Mouse (Mus musculus): ENCODE measurements around the gene Slc16a12. TPM values are rescaled to one million over a fixed set of nuclear protein-coding genes. Genes with fewer than 3 reads are reported as not detected.

The Slc16a12 gene
- polyA plus RNA-seq, 1 experiment from 2014 or later, result 11.2 TPM

GRCm38 (mm10) chr19:34633484-34633883, 113.6 kb downstream of the Slc16a12 start:
- Histone ChIP-seq H3K36me3 (no peaks in the 10 kb centered on the region), H3K9me3 (replicated peaks) (no peaks in the 10 kb centered on the region), H3K27ac (no peak overlapping the region), H3K27me3 (no peaks in the 10 kb centered on the region), H3K9ac (no peak overlapping the region), H3K4me3 (no peak overlapping the region), H3K4me1 (replicated peaks) (no peaks in the 10 kb centered on the region), H3K4me2 (no peak overlapping the region)
- WGBS, result 51% methylated on average over 2 of the region's 2 CpGs
- ATAC-seq (replicated peaks; ENCODE audit: insufficient number of reproducible peaks, insufficient read depth, low FRiP score, low read depth), result no peak

DNA sequence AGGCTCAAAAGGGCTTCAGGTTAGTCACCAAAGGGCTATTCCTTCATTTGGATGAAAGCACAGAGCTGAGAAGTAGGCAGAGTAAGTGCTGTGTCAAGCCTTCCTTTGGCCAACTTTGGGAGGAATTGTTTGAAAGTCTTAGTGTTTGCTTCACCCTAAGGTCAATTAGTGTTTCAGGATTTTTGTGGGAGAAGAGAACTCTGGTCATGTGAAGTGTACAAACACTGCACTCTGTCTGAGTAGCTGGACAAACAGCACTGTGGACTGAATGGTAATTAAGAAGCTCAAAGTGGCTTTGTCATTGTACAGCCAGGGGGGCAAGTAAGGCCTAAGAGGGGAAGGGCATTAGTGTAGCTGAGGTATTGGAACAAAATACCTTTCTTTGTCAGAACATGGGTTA, 115.6 kb downstream of the Slc16a12 start:
- Histone ChIP-seq H3K4me3 (no peak overlapping the region), H3K27me3 (no peaks in the 10 kb centered on the region), H3K4me1 (replicated peaks) (no peaks in the 10 kb centered on the region), H3K9me3 (replicated peaks) (no peaks in the 10 kb centered on the region), H3K9ac (no peak overlapping the region), H3K36me3 (no peaks in the 10 kb centered on the region), H3K4me2 (no peak overlapping the region), H3K27ac (no peak overlapping the region)
- no peak for ATAC-seq (replicated peaks; ENCODE audit: insufficient number of reproducible peaks, insufficient read depth, low FRiP score, low read depth)

GRCm38 (mm10) chr19:34627496-34627895, 119.6 kb downstream of the Slc16a12 start:
- no peaks in the 10 kb centered on the region for H3K9me3 ChIP-seq (replicated peaks)
- no peak overlapping the region for H3K9ac ChIP-seq
- no peaks in the 10 kb centered on the region for H3K27me3 ChIP-seq
- H3K4me3 ChIP-seq, result no peak overlapping the region
- WGBS, result 65% methylated on average over 2 of the region's 2 CpGs
- no peaks in the 10 kb centered on the region for H3K4me1 ChIP-seq (replicated peaks)
- no peak overlapping the region for H3K4me2 ChIP-seq
- ATAC-seq (replicated peaks; ENCODE audit: insufficient number of reproducible peaks, insufficient read depth, low FRiP score, low read depth), result no peak
- no peaks in the 10 kb centered on the region for H3K36me3 ChIP-seq
- no peak overlapping the region for H3K27ac ChIP-seq

DNA sequence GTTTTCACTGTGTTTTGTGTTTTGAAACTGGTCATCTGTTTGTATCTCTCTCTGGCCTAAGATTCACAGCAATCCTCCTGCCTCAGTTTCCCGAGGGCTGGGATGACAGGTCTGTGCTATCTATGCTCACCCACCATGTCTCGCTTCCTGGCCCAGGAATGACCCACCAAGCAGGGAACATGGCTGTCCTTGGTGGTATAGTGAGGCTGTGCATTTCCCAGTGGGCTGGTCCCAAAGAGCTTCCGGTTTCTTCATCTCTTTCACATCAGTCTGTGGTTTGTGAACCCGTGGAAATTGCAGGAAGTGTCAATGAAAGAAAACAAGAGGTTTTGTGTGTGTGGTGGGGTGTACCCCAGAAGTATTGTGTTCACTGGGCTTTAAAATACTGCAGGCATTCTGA, 122.4 kb downstream of the Slc16a12 start:
- Histone ChIP-seq H3K9me3 (replicated peaks) (no peaks in the 10 kb centered on the region), H3K27ac (no peak overlapping the region), H3K4me3 (no peak overlapping the region), H3K9ac (no peak overlapping the region), H3K36me3 (no peaks in the 10 kb centered on the region), H3K4me1 (replicated peaks) (no peaks in the 10 kb centered on the region), H3K27me3 (no peaks in the 10 kb centered on the region), H3K4me2 (no peak overlapping the region)
- 71% methylated on average over 4 of the region's 4 CpGs for WGBS
- no peak for ATAC-seq (replicated peaks; ENCODE audit: insufficient number of reproducible peaks, insufficient read depth, low FRiP score, low read depth)

DNA sequence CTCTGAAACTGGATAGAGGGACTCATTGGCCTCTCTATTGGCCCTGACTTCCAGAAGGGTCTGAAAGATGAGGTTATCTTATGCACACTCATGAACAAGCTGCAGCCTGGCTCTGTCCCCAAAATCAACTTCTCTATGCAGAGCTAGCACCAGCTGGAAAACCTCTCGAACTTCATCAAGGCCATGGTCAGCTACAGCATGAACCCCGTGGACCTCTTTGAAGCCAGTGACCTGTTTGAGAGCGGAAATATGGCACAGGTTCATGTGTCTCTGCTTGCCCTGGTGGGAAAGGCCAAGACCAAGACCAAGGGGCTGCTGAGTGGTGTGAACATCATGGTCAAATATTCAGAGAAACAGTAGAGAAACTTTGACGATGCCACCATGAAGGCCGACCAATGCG, 123.3 kb downstream of the Slc16a12 start:
- no peak overlapping the region for H3K4me2 ChIP-seq
- H3K36me3 ChIP-seq, result no peaks in the 10 kb centered on the region
- H3K27me3 ChIP-seq, result no peaks in the 10 kb centered on the region
- no peaks in the 10 kb centered on the region for H3K9me3 ChIP-seq (replicated peaks)
- ATAC-seq (replicated peaks; ENCODE audit: insufficient number of reproducible peaks, insufficient read depth, low FRiP score, low read depth), result no peak
- H3K9ac ChIP-seq, result no peak overlapping the region
- H3K4me1 ChIP-seq (replicated peaks), result no peaks in the 10 kb centered on the region
- H3K4me3 ChIP-seq, result no peak overlapping the region
- no peak overlapping the region for H3K27ac ChIP-seq
- WGBS, result 87% methylated on average over 6 of the region's 6 CpGs

GRCm38 (mm10) chr19:34620871-34621270, 126.2 kb downstream of the Slc16a12 start:
- WGBS, result 88% methylated on average over 5 of the region's 5 CpGs
- Histone ChIP-seq H3K4me2 (no peak overlapping the region), H3K9me3 (replicated peaks) (no peaks in the 10 kb centered on the region), H3K27ac (no peak overlapping the region), H3K36me3 (no peaks in the 10 kb centered on the region), H3K27me3 (no peaks in the 10 kb centered on the region), H3K4me3 (no peak overlapping the region), H3K9ac (no peak overlapping the region), H3K4me1 (replicated peaks) (no peaks in the 10 kb centered on the region)
- no peak for ATAC-seq (replicated peaks; ENCODE audit: insufficient number of reproducible peaks, insufficient read depth, low FRiP score, low read depth)

Small RNA genes lying within 50 kb of the gene (microRNA-seq; reads per million reads assigned to microRNA genes)
- not detected for gene Gm27476

Other genes starting within 250 kb of the Slc16a12 start
- 29.7 and 34.2 TPM in 2 replicates for gene Lipa, start 219.8 kb downstream of the Slc16a12 start, polyA plus RNA-seq (2015; fragmentation: Nextera tagmentation; extraction: Ambion mirVana)
- 7.7 and 8.9 TPM in 2 replicates for gene Ifit2, start 196.6 kb downstream of the Slc16a12 start, polyA plus RNA-seq (2015; fragmentation: Nextera tagmentation; extraction: Ambion mirVana)
- gene Ifit3, start 163.8 kb downstream of the Slc16a12 start, polyA plus RNA-seq (2015; fragmentation: Nextera tagmentation; extraction: Ambion mirVana), result 0.98 and 2.9 TPM in 2 replicates
- 2.1 and 2.5 TPM in 2 replicates for gene Ifit1bl1, start 145.3 kb downstream of the Slc16a12 start, polyA plus RNA-seq (2015; fragmentation: Nextera tagmentation; extraction: Ambion mirVana)
- gene Ifit3b, start 139.3 kb downstream of the Slc16a12 start, polyA plus RNA-seq (2015; fragmentation: Nextera tagmentation; extraction: Ambion mirVana), result 0.34 and 0.82 TPM in 2 replicates
- 1.1 and 1.3 TPM in 2 replicates for gene Ifit1bl2, start 106.5 kb downstream of the Slc16a12 start, polyA plus RNA-seq (2015; fragmentation: Nextera tagmentation; extraction: Ambion mirVana)
- gene Ifit1, start 106.4 kb downstream of the Slc16a12 start, polyA plus RNA-seq (2015; fragmentation: Nextera tagmentation; extraction: Ambion mirVana), result 0.76 and 1.7 TPM in 2 replicates
- gene Pank1, start 132.2 kb upstream of the Slc16a12 start, polyA plus RNA-seq (2015; fragmentation: Nextera tagmentation; extraction: Ambion mirVana), result 13.1 and 15.5 TPM in 2 replicates
- gene Kif20b, start 175.1 kb upstream of the Slc16a12 start, polyA plus RNA-seq (2015; fragmentation: Nextera tagmentation; extraction: Ambion mirVana), result 37.3 and 39.0 TPM in 2 replicates

Measured in heart, embryonic 15.5 days (tissue).